Mouse (Mus musculus): ENCODE results near the gene Dnajc12.
A peak's percentile ranks its signal among the peaks of the same experiment; 100 is the strongest.
"Not testable (repeated sequence)": the region's sequence is repeated elsewhere in the genome, so short reads cannot be mapped to it uniquely, and the experiment has no call there.

Gene Dnajc12

GRCm38 (mm10) chr10:63386991-63387390, 4.7 kb downstream of the Dnajc12 start:
- DNase-seq, result peak; percentile 34

GRCm38 (mm10) chr10:63388948-63389347, 6.7 kb downstream of the Dnajc12 start:
- DNase-seq, result no peak

GRCm38 (mm10) chr10:63396963-63397362, 14.7 kb downstream of the Dnajc12 start:
- no peak for DNase-seq

- no peak for DNase-seq
These were observed 20.7 kb downstream of the Dnajc12 start for GRCm38 (mm10) chr10:63402731-63403504.

- DNase-seq, result no peak
These were observed 21.4 kb downstream of the Dnajc12 start for GRCm38 (mm10) chr10:63403636-63404035.

GRCm38 (mm10) chr10:63410162-63410956, 28.1 kb downstream of the Dnajc12 start:
- peak; percentile 44 for DNase-seq

- not testable (repeated sequence) for DNase-seq
These were observed 29.4 kb downstream of the Dnajc12 start for GRCm38 (mm10) chr10:63411674-63412073.

GRCm38 (mm10) chr10:63412756-63413155, 30.5 kb downstream of the Dnajc12 start:
- no peak for DNase-seq

GRCm38 (mm10) chr10:63415287-63415686, 33.0 kb downstream of the Dnajc12 start:
- no peak for DNase-seq

- no peak for DNase-seq
These were observed 33.6 kb downstream of the Dnajc12 start for GRCm38 (mm10) chr10:63415850-63416249.

GRCm38 (mm10) chr10:63417061-63417460, 34.8 kb downstream of the Dnajc12 start:
- no peak for DNase-seq

GRCm38 (mm10) chr10:63421739-63422735, 39.8 kb downstream of the Dnajc12 start, which contains the start of gene Gm7075:
Gm7075 (minus strand) TSS chr10:63421789.
- DNase-seq, result no peak

- DNase-seq, result no peak
These were observed 40.4 kb downstream of the Dnajc12 start for GRCm38 (mm10) chr10:63422736-63422992.

- DNase-seq, result no peak
These were observed 41.6 kb downstream of the Dnajc12 start for GRCm38 (mm10) chr10:63423591-63424474.

GRCm38 (mm10) chr10:63424475-63424814, 42.2 kb downstream of the Dnajc12 start:
- no peak for DNase-seq

- DNase-seq, result no peak
These were observed 44.9 kb downstream of the Dnajc12 start for GRCm38 (mm10) chr10:63427146-63427545.

- DNase-seq, result peak; percentile 74
These were observed 46.2 kb downstream of the Dnajc12 start for GRCm38 (mm10) chr10:63428243-63429022.

GRCm38 (mm10) chr10:63429023-63429340, 46.7 kb downstream of the Dnajc12 start:
- no peak for DNase-seq

GRCm38 (mm10) chr10:63429380-63429779, 47.1 kb downstream of the Dnajc12 start:
- DNase-seq, result peak; percentile 94

- peak; percentile 96 for DNase-seq
These were observed 47.6 kb downstream of the Dnajc12 start, which contains the start of gene Ctnna3 for GRCm38 (mm10) chr10:63429785-63430305. Ctnna3 (plus strand) TSS chr10:63430098.

- DNase-seq, result no peak
These were observed 49.0 kb downstream of the Dnajc12 start for GRCm38 (mm10) chr10:63431221-63431736.
